Mouse (Mus musculus) adrenal gland, postnatal 36 days (tissue): Measurements from ENCODE around the gene B230217C12Rik. TPM values are rescaled to one million over a fixed set of nuclear protein-coding genes. Genes with fewer than 3 reads are reported as not detected.

ENCODE experiments used
- DNase-seq, 2 experiments: peaks; one replicate each; pipeline ENCODE4 v3.0.0; 2021; ENCODE audit warnings: mixed read lengths in 1 of 2
- total RNA-seq, 2 experiments: library from RNA; stranded (reverse); gene quantifications; 2 replicates each; pipeline ENCODE4 v1.2.3; 2021

The B230217C12Rik gene
- total RNA-seq, 2 experiments from 2014 or later = 2.8 to 3.6 TPM

GRCm38 (mm10) chr11:97824895-97825294, 15.7 kb upstream of the B230217C12Rik start:
- DNase-seq = no peak

- no peak for DNase-seq
Measured at GRCm38 (mm10) chr11:97825295-97825694, 15.3 kb upstream of the B230217C12Rik start.

GRCm38 (mm10) chr11:97825971-97826370, 14.6 kb upstream of the B230217C12Rik start:
- DNase-seq = no peak

- DNase-seq = no peak
Measured at GRCm38 (mm10) chr11:97826414-97826813, 14.2 kb upstream of the B230217C12Rik start.

- no peak for DNase-seq
Measured at GRCm38 (mm10) chr11:97827654-97828053, 12.9 kb upstream of the B230217C12Rik start.

GRCm38 (mm10) chr11:97829365-97829764, 11.2 kb upstream of the B230217C12Rik start:
- DNase-seq = no peak

GRCm38 (mm10) chr11:97829913-97830476, 10.6 kb upstream of the B230217C12Rik start:
- DNase-seq = no peak

- no peak for DNase-seq
Measured at GRCm38 (mm10) chr11:97830501-97830900, 10.1 kb upstream of the B230217C12Rik start.

- no peak for DNase-seq
Measured at GRCm38 (mm10) chr11:97832001-97832400, 8.6 kb upstream of the B230217C12Rik start.

- DNase-seq = no peak
Measured at GRCm38 (mm10) chr11:97833352-97833751, 7.2 kb upstream of the B230217C12Rik start.

- no peak for DNase-seq
Measured at GRCm38 (mm10) chr11:97836541-97836940, 4.0 kb upstream of the B230217C12Rik start.

GRCm38 (mm10) chr11:97837051-97837450, 3.5 kb upstream of the B230217C12Rik start:
- peak in 1 of 2 experiments; percentile 58 for DNase-seq

GRCm38 (mm10) chr11:97837641-97838149, 2.9 kb upstream of the B230217C12Rik start:
- DNase-seq = no peak

GRCm38 (mm10) chr11:97838779-97839440, 1.7 kb upstream of the B230217C12Rik start:
- DNase-seq = peak; percentile 42 to 44

- DNase-seq = no peak
Measured at GRCm38 (mm10) chr11:97839441-97840134, 992 bp upstream of the B230217C12Rik start.

- DNase-seq = no peak
Measured at GRCm38 (mm10) chr11:97840135-97840490, 467 bp upstream of the B230217C12Rik start.

- peak; percentile 72 to 84 for DNase-seq
Measured at GRCm38 (mm10) chr11:97840991-97841661, 546 bp downstream of the B230217C12Rik start.

GRCm38 (mm10) chr11:97842001-97842400, 1.4 kb downstream of the B230217C12Rik start:
- DNase-seq = no peak

GRCm38 (mm10) chr11:97850367-97850766, 9.8 kb downstream of the B230217C12Rik start:
- DNase-seq = peak in 1 of 2 experiments; percentile 26

GRCm38 (mm10) chr11:97851601-97852000, 11.0 kb downstream of the B230217C12Rik start:
- DNase-seq = no peak

GRCm38 (mm10) chr11:97855473-97855872, 14.9 kb downstream of the B230217C12Rik start:
- no peak for DNase-seq

- DNase-seq = no peak
Measured at GRCm38 (mm10) chr11:97862148-97862547, 21.6 kb downstream of the B230217C12Rik start.

- no peak for DNase-seq
Measured at GRCm38 (mm10) chr11:97865421-97865820, 24.8 kb downstream of the B230217C12Rik start.
